Mouse (Mus musculus) embryonic facial prominence, embryonic 12.5 days (tissue): ENCODE measurements at regions not wholly inside any gene's neighbourhood (a gene's known extent, or its start where the extent isn't known, plus 50 kb on each side); places are given as distances from the start of the nearest gene placed in this dataset.
A peak's percentile ranks its signal among the peaks of the same experiment; 100 is the strongest.
"Not testable (repeated sequence)": the region's sequence is repeated elsewhere in the genome, so short reads cannot be mapped to it uniquely, and the experiment has no call there.

Source experiments
- ATAC-seq: fragments of 200-750 bp; cut with Nextera tagmentation; 2 replicates; pipeline ENCODE4 v1.8.0; 2017; ENCODE audit not compliant: insufficient number of reproducible peaks, insufficient read depth, low FRiP score, low TSS enrichment
- H3K27ac ChIP-seq: fragments of 300-500 bp; sonication (generic); 2 replicates; pipeline ENCODE4 v1.5.1; 2016; ENCODE audit warnings: mild to moderate bottlenecking
- H3K27me3 ChIP-seq: fragments of 300-500 bp; sonication (generic); 2 replicates; pipeline ENCODE4 v1.6.1; 2016; ENCODE audit warnings: mild to moderate bottlenecking, moderate library complexity
- H3K36me3 ChIP-seq: fragments of 300-500 bp; sonication (generic); 2 replicates; pipeline ENCODE4 v1.6.1; 2016; ENCODE audit warnings: mild to moderate bottlenecking
- H3K4me1 ChIP-seq: fragments of 300-500 bp; sonication (generic); 2 replicates; pipeline ENCODE4 v1.6.1; 2016
- H3K4me2 ChIP-seq: fragments of 300-500 bp; sonication (generic); replicated peaks from 2 replicates; pipeline ENCODE4 v1.6.1; 2016; ENCODE audit warnings: mild to moderate bottlenecking, moderate library complexity
- H3K4me3 ChIP-seq: fragments of 300-500 bp; sonication (generic); 2 replicates; pipeline ENCODE4 v1.5.1; 2016; ENCODE audit warnings: mild to moderate bottlenecking
- H3K9ac ChIP-seq: fragments of 300-500 bp; sonication (generic); 2 replicates; pipeline ENCODE4 v1.6.1; 2016; ENCODE audit warnings: mild to moderate bottlenecking, moderate library complexity
- H3K9me3 ChIP-seq: fragments of 300-500 bp; sonication (generic); 2 replicates; pipeline ENCODE4 v1.6.1; 2016; ENCODE audit warnings: mild to moderate bottlenecking, moderate library complexity
- WGBS: fragments of 180-500 bp; shearing (Covaris S2); methylation state at CpG from one replicate; pipeline ENCODE4 v1.1.7; 2016; 5-methylcytosine and 5-hydroxymethylcytosine counted together

- not testable (repeated sequence) for H3K9ac ChIP-seq, H3K4me2 ChIP-seq, H3K9me3 ChIP-seq, H3K27me3 ChIP-seq, H3K4me3 ChIP-seq, H3K4me1 ChIP-seq, H3K36me3 ChIP-seq
- ATAC-seq: peak; percentile 92
- 10% methylated on average over 1 of the region's 2 CpGs for WGBS
- peak overlapping the region; percentile 80 for H3K27ac ChIP-seq
Measured at GRCm38 (mm10) chrX:103532620-103533199, 97.7 kb upstream of the Zcchc13 start.

GRCm38 (mm10) chrX:103533306-103533705, 97.1 kb upstream of the Zcchc13 start:
- no peaks in the 10 kb centered on the region for H3K27me3 ChIP-seq
- H3K27ac ChIP-seq: peak overlapping the region; percentile 80
- peaks cover 5% of the 10 kb centered on the region; the same call in 1 of the 2 replicates for H3K4me1 ChIP-seq
- H3K4me3 ChIP-seq: no peak overlapping the region
- WGBS: 4% methylated on average over 11 of the region's 11 CpGs
- H3K36me3 ChIP-seq: no peaks in the 10 kb centered on the region
- no peaks in the 10 kb centered on the region for H3K9me3 ChIP-seq
- ATAC-seq: no peak
- H3K9ac ChIP-seq: no peak overlapping the region
- peak overlapping the region; percentile 26 for H3K4me2 ChIP-seq

- Histone ChIP-seq H3K4me3 (no peak overlapping the region), H3K4me2 (no peak overlapping the region), H3K27me3 (no peaks in the 10 kb centered on the region), H3K4me1 (peaks cover 5% of the 10 kb centered on the region; the same call in 1 of the 2 replicates), H3K27ac (peak overlapping the region; percentile 80; the same call in 1 of the 2 replicates), H3K36me3 (no peaks in the 10 kb centered on the region), H3K9me3 (no peaks in the 10 kb centered on the region), H3K9ac (no peak overlapping the region)
- WGBS: 7% methylated on average over 1 of the region's 1 CpGs
- ATAC-seq: no peak
Measured at GRCm38 (mm10) chrX:103533831-103534230, 96.6 kb upstream of the Zcchc13 start.

- H3K27me3 ChIP-seq: no peaks in the 10 kb centered on the region
- no peaks in the 10 kb centered on the region for H3K36me3 ChIP-seq
- H3K4me3 ChIP-seq: no peak overlapping the region
- H3K9ac ChIP-seq: no peak overlapping the region
- ATAC-seq: no peak
- H3K9me3 ChIP-seq: no peaks in the 10 kb centered on the region
- no peak overlapping the region for H3K4me2 ChIP-seq
- H3K27ac ChIP-seq: no peak overlapping the region
- WGBS: 85% methylated on average over 5 of the region's 5 CpGs
- H3K4me1 ChIP-seq: peaks cover 6% of the 10 kb centered on the region; the same call in 1 of the 2 replicates
Measured at GRCm38 (mm10) chrX:103546490-103547202, 83.7 kb upstream of the Zcchc13 start.

- ATAC-seq: no peak
- H3K27ac ChIP-seq: 0 out of 2 replicates have a peak overlapping the region, but pooled peaks have one; percentile 50
- H3K36me3 ChIP-seq: no peaks in the 10 kb centered on the region
- no peak overlapping the region for H3K4me3 ChIP-seq
- peaks cover 6% of the 10 kb centered on the region; the same call in 1 of the 2 replicates for H3K4me1 ChIP-seq
- H3K27me3 ChIP-seq: no peaks in the 10 kb centered on the region
- no peak overlapping the region for H3K9ac ChIP-seq
- no peak overlapping the region for H3K4me2 ChIP-seq
- no peaks in the 10 kb centered on the region for H3K9me3 ChIP-seq
- 80% methylated on average over 14 of the region's 14 CpGs for WGBS
Measured at GRCm38 (mm10) chrX:103551304-103551703, 79.1 kb upstream of the Zcchc13 start.

GRCm38 (mm10) chrX:103553196-103553595, 77.2 kb upstream of the Zcchc13 start:
- 94% methylated on average over 3 of the region's 3 CpGs for WGBS
- no peak overlapping the region for H3K27ac ChIP-seq
- no peak for ATAC-seq
- H3K9me3 ChIP-seq: no peaks in the 10 kb centered on the region
- no peaks in the 10 kb centered on the region for H3K36me3 ChIP-seq
- H3K4me1 ChIP-seq: peaks cover 6% of the 10 kb centered on the region; the same call in 1 of the 2 replicates
- no peak overlapping the region for H3K4me3 ChIP-seq
- H3K4me2 ChIP-seq: no peak overlapping the region
- H3K9ac ChIP-seq: no peak overlapping the region
- H3K27me3 ChIP-seq: no peaks in the 10 kb centered on the region

- no peak overlapping the region for H3K4me2 ChIP-seq
- no peaks in the 10 kb centered on the region for H3K9me3 ChIP-seq
- H3K36me3 ChIP-seq: no peaks in the 10 kb centered on the region
- H3K4me3 ChIP-seq: no peak overlapping the region
- no peak overlapping the region for H3K9ac ChIP-seq
- H3K27me3 ChIP-seq: no peaks in the 10 kb centered on the region
- peaks cover 6% of the 10 kb centered on the region; the same call in 1 of the 2 replicates for H3K4me1 ChIP-seq
- WGBS: 82% methylated on average over 3 of the region's 3 CpGs
- no peak for ATAC-seq
- H3K27ac ChIP-seq: no peak overlapping the region
Measured at GRCm38 (mm10) chrX:103553605-103554004, 76.8 kb upstream of the Zcchc13 start.

GRCm38 (mm10) chrX:103555041-103555986, 75.1 kb upstream of the Zcchc13 start:
- not testable (repeated sequence) for H3K4me2 ChIP-seq, H3K27me3 ChIP-seq, H3K9ac ChIP-seq, H3K4me3 ChIP-seq, H3K36me3 ChIP-seq, H3K4me1 ChIP-seq, H3K9me3 ChIP-seq
- peak; percentile 91 for ATAC-seq
- 33% methylated on average over 4 of the region's 5 CpGs for WGBS
- H3K27ac ChIP-seq: 0 out of 2 replicates have a peak overlapping the region, but pooled peaks have one; percentile 46

GRCm38 (mm10) chrX:103556046-103556445, 74.3 kb upstream of the Zcchc13 start:
- peak overlapping the region; percentile 46; the same call in 1 of the 2 replicates for H3K27ac ChIP-seq
- no peaks in the 10 kb centered on the region for H3K36me3 ChIP-seq
- no peak overlapping the region for H3K4me3 ChIP-seq
- no peak overlapping the region for H3K4me2 ChIP-seq
- WGBS: 63% methylated on average over 4 of the region's 4 CpGs
- no peaks in the 10 kb centered on the region for H3K9me3 ChIP-seq
- peaks cover 3% of the 10 kb centered on the region; the same call in 1 of the 2 replicates for H3K4me1 ChIP-seq
- no peak overlapping the region for H3K9ac ChIP-seq
- no peaks in the 10 kb centered on the region for H3K27me3 ChIP-seq
- ATAC-seq: no peak

- H3K9ac ChIP-seq: no peak overlapping the region
- 46% methylated on average over 7 of the region's 7 CpGs for WGBS
- H3K4me2 ChIP-seq: no peak overlapping the region
- no peak overlapping the region for H3K4me3 ChIP-seq
- no peak overlapping the region for H3K27ac ChIP-seq
- no peaks in the 10 kb centered on the region for H3K27me3 ChIP-seq
- no peaks in the 10 kb centered on the region for H3K36me3 ChIP-seq
- no peak for ATAC-seq
- H3K9me3 ChIP-seq: no peaks in the 10 kb centered on the region
- no peaks in the 10 kb centered on the region; the same call in 1 of the 2 replicates for H3K4me1 ChIP-seq
Measured at GRCm38 (mm10) chrX:103556681-103557490, 73.5 kb upstream of the Zcchc13 start.

GRCm38 (mm10) chrX:103557496-103557895, 72.9 kb upstream of the Zcchc13 start:
- 85% methylated on average over 4 of the region's 4 CpGs for WGBS
- Histone ChIP-seq H3K4me3 (no peak overlapping the region), H3K4me1 (no peaks in the 10 kb centered on the region; the same call in 1 of the 2 replicates), H3K9me3 (no peaks in the 10 kb centered on the region), H3K27me3 (no peaks in the 10 kb centered on the region), H3K27ac (no peak overlapping the region), H3K9ac (no peak overlapping the region), H3K4me2 (no peak overlapping the region), H3K36me3 (no peaks in the 10 kb centered on the region)
- ATAC-seq: no peak
